Mouse (Mus musculus): ENCODE results near the gene Pnpla6. TPM values are rescaled to one million over a fixed set of nuclear protein-coding genes. Genes with fewer than 3 reads are reported as not detected.
A peak's percentile ranks its signal among the peaks of the same experiment; 100 is the strongest.

Gene Pnpla6
- polyA plus RNA-seq, 1 experiment = 88.6 TPM

DNA sequence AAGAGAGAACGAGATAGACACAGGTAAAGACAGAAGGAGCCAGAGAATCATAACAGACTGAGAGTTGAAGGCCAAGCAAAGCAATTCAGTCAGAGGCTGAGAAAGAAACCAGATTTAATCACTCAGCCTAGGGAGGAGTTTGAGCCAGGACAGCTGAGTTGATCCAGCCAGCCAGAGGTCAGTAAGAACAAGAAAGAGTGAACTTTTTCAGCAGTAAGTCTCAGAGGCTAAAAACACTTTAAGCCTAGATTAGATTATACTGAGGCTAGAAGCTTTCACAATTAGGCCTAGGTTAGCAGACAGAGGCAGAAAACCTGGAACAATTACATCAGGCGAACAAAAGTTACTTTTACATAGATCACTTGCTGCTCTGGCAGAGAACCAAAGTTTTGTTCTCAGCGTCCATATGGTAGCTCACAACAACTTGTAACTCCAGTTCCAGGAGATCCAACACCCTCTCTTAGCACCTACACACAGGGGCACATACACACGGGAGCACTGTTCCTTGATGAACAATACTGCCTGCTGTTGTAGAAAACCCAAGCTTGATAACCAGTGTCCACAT, 34.9 kb upstream of the Pnpla6 start:
- no peak overlapping the region for H3K27ac ChIP-seq (ENCODE audit: insufficient read depth, low read depth, low read length)
- TF ChIP-seq CTCF (IDR thresholded peaks at IDR 0.05; ENCODE audit: extremely low read depth, insufficient read length, insufficient replicate concordance, low read depth, low read length) (no peak), POLR2A (IDR thresholded peaks at IDR 0.05; ENCODE audit: low read depth, low read length) (no peak)
- H3K27me3 ChIP-seq (ENCODE audit: control insufficient read depth, insufficient read depth, low read length) = no peaks in the 10 kb centered on the region
- H3K36me3 ChIP-seq (ENCODE audit: control insufficient read depth, insufficient read depth, low read length) = no peaks in the 10 kb centered on the region
- H3K4me3 ChIP-seq (ENCODE audit: low read depth, low read length) = no peak overlapping the region
- H3K4me1 ChIP-seq (ENCODE audit: control insufficient read depth, insufficient read depth, insufficient read length, low read length) = peaks cover 8% of the 10 kb centered on the region
- 56% methylated on average over 4 of the region's 4 CpGs for WGBS

DNA sequence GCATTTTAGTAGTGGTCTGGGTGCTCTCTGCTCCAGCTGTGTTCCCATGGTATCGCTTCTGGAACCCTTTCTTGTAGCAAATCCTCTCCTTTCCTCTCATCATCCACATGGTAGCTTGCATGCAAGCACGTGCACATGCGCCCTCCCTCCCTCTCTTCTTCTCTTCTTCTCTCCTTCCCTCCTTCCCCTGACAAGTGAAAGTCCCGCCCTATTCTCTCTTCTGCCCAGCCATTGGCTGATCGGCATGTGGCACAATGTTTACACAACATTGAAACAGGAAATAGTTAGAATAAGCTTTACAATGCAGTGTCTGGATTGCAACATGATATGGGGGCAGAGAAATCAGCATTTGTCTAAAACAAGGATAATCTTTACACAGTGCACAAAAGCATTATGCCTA, 33.6 kb upstream of the Pnpla6 start:
- Histone ChIP-seq H3K27ac (ENCODE audit: insufficient read depth, low read depth, low read length) (no peak overlapping the region), H3K27me3 (ENCODE audit: control insufficient read depth, insufficient read depth, low read length) (no peaks in the 10 kb centered on the region), H3K4me3 (ENCODE audit: low read depth, low read length) (no peak overlapping the region), H3K4me1 (ENCODE audit: control insufficient read depth, insufficient read depth, insufficient read length, low read length) (peaks cover 2% of the 10 kb centered on the region; the same call in 1 of the 2 replicates), H3K36me3 (ENCODE audit: control insufficient read depth, insufficient read depth, low read length) (no peaks in the 10 kb centered on the region)
- TF ChIP-seq POLR2A (IDR thresholded peaks at IDR 0.05; ENCODE audit: low read depth, low read length) (no peak), CTCF (IDR thresholded peaks at IDR 0.05; ENCODE audit: extremely low read depth, insufficient read length, insufficient replicate concordance, low read depth, low read length) (no peak)
- 34% methylated on average over 5 of the region's 5 CpGs for WGBS

DNA sequence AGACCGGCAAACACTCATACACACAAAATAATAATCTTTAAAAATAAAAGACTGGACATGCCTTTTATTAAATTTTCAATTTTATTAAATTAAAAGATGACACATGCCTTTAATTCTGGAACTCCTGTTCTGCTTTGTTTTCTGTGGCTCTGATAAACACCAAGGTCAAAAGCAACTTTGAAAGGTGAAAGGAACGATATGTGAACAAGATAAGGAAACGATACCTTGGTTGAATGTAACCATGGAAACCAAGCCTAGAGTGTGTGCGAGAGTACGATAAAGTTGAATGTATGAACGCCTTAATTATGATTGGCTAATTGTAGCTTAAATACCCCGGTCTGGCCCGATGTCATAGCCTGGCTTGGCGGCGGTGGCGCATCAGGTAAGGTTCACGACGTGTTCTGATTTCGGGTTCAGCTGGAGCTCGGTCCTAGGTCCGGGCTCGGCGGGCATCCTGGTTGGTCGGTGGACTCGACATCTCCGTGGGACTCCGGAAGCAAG, 32.9 kb upstream of the Pnpla6 start:
- Histone ChIP-seq H3K36me3 (ENCODE audit: control insufficient read depth, insufficient read depth, low read length) (no peaks in the 10 kb centered on the region), H3K4me3 (ENCODE audit: low read depth, low read length) (no peak overlapping the region), H3K27ac (ENCODE audit: insufficient read depth, low read depth, low read length) (no peak overlapping the region), H3K27me3 (ENCODE audit: control insufficient read depth, insufficient read depth, low read length) (no peaks in the 10 kb centered on the region), H3K4me1 (ENCODE audit: control insufficient read depth, insufficient read depth, insufficient read length, low read length) (peaks cover 2% of the 10 kb centered on the region; the same call in 1 of the 2 replicates)
- TF ChIP-seq CTCF (IDR thresholded peaks at IDR 0.05; ENCODE audit: extremely low read depth, insufficient read length, insufficient replicate concordance, low read depth, low read length) (no peak), POLR2A (IDR thresholded peaks at IDR 0.05; ENCODE audit: low read depth, low read length) (no peak)
- WGBS = 80% methylated on average over 22 of the region's 22 CpGs

GRCm38 (mm10) chr8:3483546-3483945, 31.6 kb upstream of the Pnpla6 start:
- WGBS = 71% methylated on average over 7 of the region's 7 CpGs
- no peak overlapping the region for H3K27ac ChIP-seq (ENCODE audit: insufficient read depth, low read depth, low read length)

DNA sequence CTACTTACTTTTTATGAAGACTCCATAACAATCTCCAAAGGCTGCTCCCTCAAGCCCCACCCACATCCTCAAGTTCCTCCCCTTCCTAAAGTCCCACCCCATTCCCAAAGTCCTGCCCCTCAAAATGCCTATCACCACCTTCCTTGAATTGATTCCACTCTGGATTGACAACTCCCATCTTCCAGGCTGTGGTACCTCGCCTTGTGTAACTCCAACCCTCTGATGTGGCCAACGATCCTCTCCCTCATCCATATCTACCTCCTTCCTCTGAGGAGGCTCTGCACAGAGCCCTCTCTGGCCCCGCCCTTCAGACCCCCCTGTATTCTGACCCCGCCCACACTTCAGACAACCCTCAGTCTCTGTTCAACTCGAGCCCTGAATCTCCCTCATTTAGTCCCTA, 30.0 kb upstream of the Pnpla6 start:
- Histone ChIP-seq H3K4me3 (ENCODE audit: low read depth, low read length) (no peak overlapping the region), H3K36me3 (ENCODE audit: control insufficient read depth, insufficient read depth, low read length) (no peaks in the 10 kb centered on the region), H3K27me3 (ENCODE audit: control insufficient read depth, insufficient read depth, low read length) (no peaks in the 10 kb centered on the region), H3K4me1 (ENCODE audit: control insufficient read depth, insufficient read depth, insufficient read length, low read length) (peaks cover 2% of the 10 kb centered on the region; the same call in 1 of the 2 replicates), H3K27ac (ENCODE audit: insufficient read depth, low read depth, low read length) (no peak overlapping the region)
- WGBS = 21% methylated on average over 5 of the region's 5 CpGs
- TF ChIP-seq CTCF (IDR thresholded peaks at IDR 0.05; ENCODE audit: extremely low read depth, insufficient read length, insufficient replicate concordance, low read depth, low read length) = no peak
- TF ChIP-seq POLR2A (IDR thresholded peaks at IDR 0.05; ENCODE audit: low read depth, low read length) = no peak

More at GRCm38 (mm10) chr8:3483546-3483945, 31.6 kb upstream of the Pnpla6 start:
- H3K36me3 ChIP-seq (ENCODE audit: control insufficient read depth, insufficient read depth, low read length) = no peaks in the 10 kb centered on the region
- no peak overlapping the region for H3K4me3 ChIP-seq (ENCODE audit: low read depth, low read length)
- peaks cover 2% of the 10 kb centered on the region; the same call in 1 of the 2 replicates for H3K4me1 ChIP-seq (ENCODE audit: control insufficient read depth, insufficient read depth, insufficient read length, low read length)
- H3K27me3 ChIP-seq (ENCODE audit: control insufficient read depth, insufficient read depth, low read length) = no peaks in the 10 kb centered on the region
- TF ChIP-seq CTCF (IDR thresholded peaks at IDR 0.05; ENCODE audit: extremely low read depth, insufficient read length, insufficient replicate concordance, low read depth, low read length) = no peak
- no peak for TF ChIP-seq POLR2A (IDR thresholded peaks at IDR 0.05; ENCODE audit: low read depth, low read length)

GRCm38 (mm10) chr8:3492901-3493844, 22.0 kb upstream of the Pnpla6 start, which contains the start of gene Zfp358:
Gene Zfp358 (plus strand): TSS chr8:3493138.
- TF ChIP-seq CTCF (IDR thresholded peaks at IDR 0.05; ENCODE audit: extremely low read depth, insufficient read length, insufficient replicate concordance, low read depth, low read length) (no peak), POLR2A (IDR thresholded peaks at IDR 0.05; ENCODE audit: low read depth, low read length) (no peak)
- WGBS = under 1% methylated on average over 61 of the region's 64 CpGs
- peak within 1 kb of the TSS; percentile 99 for H3K4me3 ChIP-seq (ENCODE audit: low read depth, low read length)

GRCm38 (mm10) chr8:3493845-3494208, 21.4 kb upstream of the Pnpla6 start:
- Histone ChIP-seq H3K27ac (ENCODE audit: insufficient read depth, low read depth, low read length) (no peak overlapping the region), H3K4me3 (ENCODE audit: low read depth, low read length) (no peak overlapping the region), H3K36me3 (ENCODE audit: control insufficient read depth, insufficient read depth, low read length) (peaks cover 3% of the 10 kb centered on the region), H3K4me1 (ENCODE audit: control insufficient read depth, insufficient read depth, insufficient read length, low read length) (no peaks in the 10 kb centered on the region), H3K27me3 (ENCODE audit: control insufficient read depth, insufficient read depth, low read length) (no peaks in the 10 kb centered on the region)
- 18% methylated on average over 6 of the region's 6 CpGs for WGBS
- TF ChIP-seq CTCF (IDR thresholded peaks at IDR 0.05; ENCODE audit: extremely low read depth, insufficient read length, insufficient replicate concordance, low read depth, low read length) (no peak), POLR2A (IDR thresholded peaks at IDR 0.05; ENCODE audit: low read depth, low read length) (no peak)

More at GRCm38 (mm10) chr8:3492901-3493844, 22.0 kb upstream of the Pnpla6 start, which contains the start of gene Zfp358:
- Histone ChIP-seq H3K4me1 (ENCODE audit: control insufficient read depth, insufficient read depth, insufficient read length, low read length) (no peaks in the 10 kb centered on the region), H3K36me3 (ENCODE audit: control insufficient read depth, insufficient read depth, low read length) (peaks cover 3% of the 10 kb centered on the region), H3K27me3 (ENCODE audit: control insufficient read depth, insufficient read depth, low read length) (no peaks in the 10 kb centered on the region), H3K27ac (ENCODE audit: insufficient read depth, low read depth, low read length) (no peak within 1 kb of the TSS)
